Mouse (Mus musculus): Measurements from ENCODE around the gene Cdc42bpg. TPM values are rescaled to one million over a fixed set of nuclear protein-coding genes. Genes with fewer than 3 reads are reported as not detected.
"Not testable (repeated sequence)": the region's sequence is repeated elsewhere in the genome, so short reads cannot be mapped to it uniquely, and the experiment has no call there.

Cdc42bpg gene
- total and polyA plus RNA-seq, 3 experiments, result 0.79 to 4.2 (median 2.3) TPM

DNA sequence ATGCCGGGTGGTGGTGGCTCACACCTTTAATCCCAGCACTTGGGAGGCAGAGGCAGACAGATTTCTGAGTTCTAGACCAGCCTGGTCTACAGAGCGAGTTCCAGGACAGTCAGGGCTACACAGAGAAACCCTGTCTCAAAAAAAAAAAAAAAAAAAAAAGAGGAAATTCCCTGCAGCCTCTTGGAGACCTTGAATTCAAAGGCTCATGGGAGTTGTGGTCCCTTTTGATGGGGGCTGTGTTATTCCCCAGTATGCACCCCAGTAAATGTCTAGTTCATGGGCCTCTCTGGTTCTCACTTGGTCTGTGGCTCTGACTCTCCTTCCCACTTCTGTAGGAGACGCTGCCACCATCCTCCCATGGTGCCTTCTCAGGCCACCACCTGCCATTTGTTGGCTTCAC, 5.5 kb downstream of the Cdc42bpg start:
- H3K4me2 ChIP-seq (ENCODE audit: insufficient read depth, low read depth, poor library complexity, severe bottlenecking); H3K79me2 ChIP-seq (replicated peaks; ENCODE audit: control insufficient read depth, extremely low read depth, insufficient read depth, poor library complexity, severe bottlenecking); H3K27me3 ChIP-seq (replicated peaks); H3K4me3 ChIP-seq (replicated peaks in 1 of 3; ENCODE audit: low read depth in 2 of 3, low read length in 2 of 3, poor library complexity in 1 of 3); H3K9ac ChIP-seq (ENCODE audit: insufficient read depth, low read depth); H3K27ac ChIP-seq (ENCODE audit: insufficient read depth, low read depth); dilution Hi-C loops (cut with MboI; ENCODE audit: extremely low pct_ligation_motif_present, extremely low pct_unique_long_range_greater_than_20kb, low sequenced_read_pairs); H3K9me3 ChIP-seq (replicated peaks; ENCODE audit: low read length); DNase-seq (ENCODE audit: extremely low read depth): not testable (repeated sequence)
- in situ Hi-C loops (cut with MboI; ENCODE audit: low pct_ligation_motif_present, low pct_unique_long_range_greater_than_20kb, low sequenced_read_pairs), result loop anchor here (25.0 kb wide), 1 partner anchor 149 kb away; no protein-coding TSS in a partner anchor
- Histone ChIP-seq H3K4me1 (ENCODE audit: control insufficient read depth in 1 of 2, insufficient read depth in 2 of 2) (peaks cover 15 to 20% of the 10 kb centered on the region in 2 experiments), H3K36me3 (replicated peaks in 1 of 2; ENCODE audit: control insufficient read depth in 1 of 2, insufficient read depth in 1 of 2, low read length in 1 of 2) (peaks cover 3 to 48% of the 10 kb centered on the region in 2 experiments)
- TF ChIP-seq HCFC1 (IDR thresholded peaks at IDR 0.05; ENCODE audit: low read depth, low read length), result peak; percentile 49
- peak; percentile 71 for TF ChIP-seq ZNF384 (IDR thresholded peaks at IDR 0.05; ENCODE audit: low read depth, low read length)

DNA sequence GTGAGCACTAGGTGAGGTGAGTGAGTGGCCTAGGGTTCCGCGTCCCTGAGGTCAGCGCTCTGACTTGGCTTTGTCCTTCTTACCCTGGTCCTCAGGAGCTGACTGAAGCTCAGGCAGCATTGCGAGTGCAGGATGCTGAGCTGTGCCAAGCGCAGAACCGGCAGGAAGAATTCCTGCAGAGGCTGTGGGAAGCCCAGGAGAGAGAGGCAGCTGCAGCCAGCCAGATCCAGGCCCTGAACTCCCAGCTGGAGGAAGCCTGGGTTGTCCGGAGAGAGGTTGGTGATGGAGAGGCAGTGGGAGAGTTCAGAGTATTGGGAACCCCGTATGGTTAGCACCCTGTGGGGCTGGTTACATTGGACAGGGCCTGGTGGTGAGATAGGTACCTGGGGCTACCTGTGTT, 7.5 kb downstream of the Cdc42bpg start:
- H3K9ac ChIP-seq (ENCODE audit: insufficient read depth, low read depth), result no peak overlapping the region
- H3K79me2 ChIP-seq (replicated peaks; ENCODE audit: control insufficient read depth, extremely low read depth, insufficient read depth, poor library complexity, severe bottlenecking), result no peaks in the 10 kb centered on the region
- peaks cover 8 to 64% of the 10 kb centered on the region in 2 experiments for H3K36me3 ChIP-seq (replicated peaks in 1 of 2; ENCODE audit: control insufficient read depth in 1 of 2, insufficient read depth in 1 of 2, low read length in 1 of 2)
- H3K27ac ChIP-seq (ENCODE audit: insufficient read depth, low read depth), result no peak overlapping the region
- no peaks in the 10 kb centered on the region for H3K27me3 ChIP-seq (replicated peaks)
- in situ Hi-C loops (cut with MboI; ENCODE audit: low pct_ligation_motif_present, low pct_unique_long_range_greater_than_20kb, low sequenced_read_pairs), result loop anchor here (25.0 kb wide), 1 partner anchor 151 kb away; no protein-coding TSS in a partner anchor
- no peak overlapping the region for H3K4me3 ChIP-seq (replicated peaks in 1 of 3; ENCODE audit: low read depth in 2 of 3, low read length in 2 of 3, poor library complexity in 1 of 3)
- H3K4me2 ChIP-seq (ENCODE audit: insufficient read depth, low read depth, poor library complexity, severe bottlenecking), result no peak overlapping the region
- DNase-seq (ENCODE audit: extremely low read depth), result no peak
- H3K4me1 ChIP-seq (ENCODE audit: control insufficient read depth in 1 of 2, insufficient read depth in 2 of 2), result peaks cover 6 to 15% of the 10 kb centered on the region in 2 experiments; a peak in 3 of 4 replicates
- no peaks in the 10 kb centered on the region for H3K9me3 ChIP-seq (replicated peaks; ENCODE audit: low read length)
- TF ChIP-seq GABPA (IDR thresholded peaks at IDR 0.05; ENCODE audit: insufficient replicate concordance, low read depth, low read length) (no peak), IRF4 (IDR thresholded peaks at IDR 0.05; ENCODE audit: low read depth, low read length) (no peak), USF2 (conservative IDR thresholded peaks at IDR 0.05; ENCODE audit: low read depth, low read length) (no peak), MYC (IDR thresholded peaks at IDR 0.05; ENCODE audit: low read depth, low read length) (no peak), TBP (conservative IDR thresholded peaks at IDR 0.05; ENCODE audit: low read depth, low read length) (no peak)
- dilution Hi-C loops (cut with MboI; ENCODE audit: extremely low pct_ligation_motif_present, extremely low pct_unique_long_range_greater_than_20kb, low sequenced_read_pairs), result no loop called here

DNA sequence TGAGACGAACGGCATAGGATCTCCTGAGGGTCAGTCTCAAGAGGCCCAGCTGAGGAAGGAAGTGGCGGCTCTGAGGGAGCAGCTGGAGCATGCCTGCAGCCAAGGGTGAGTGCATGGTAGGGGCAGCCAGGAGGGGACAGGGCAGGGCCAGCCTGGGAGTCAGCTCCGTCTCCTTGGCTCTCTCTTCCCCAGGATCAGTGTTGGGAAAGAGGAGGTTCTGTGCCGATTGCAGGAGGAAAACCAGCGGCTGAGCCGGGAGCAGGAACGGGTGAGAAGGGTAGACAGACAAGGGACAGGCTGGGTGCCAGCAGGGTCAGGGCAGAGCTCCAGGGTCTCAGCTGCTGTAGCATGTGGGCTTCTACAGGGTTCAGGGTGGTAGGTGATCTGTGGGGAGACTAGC, 8.3 kb downstream of the Cdc42bpg start:
- Histone ChIP-seq H3K4me3 (replicated peaks in 1 of 3; ENCODE audit: low read depth in 2 of 3, low read length in 2 of 3, poor library complexity in 1 of 3) (no peak overlapping the region), H3K79me2 (replicated peaks; ENCODE audit: control insufficient read depth, extremely low read depth, insufficient read depth, poor library complexity, severe bottlenecking) (no peaks in the 10 kb centered on the region), H3K9me3 (replicated peaks; ENCODE audit: low read length) (no peaks in the 10 kb centered on the region), H3K9ac (ENCODE audit: insufficient read depth, low read depth) (no peak overlapping the region), H3K36me3 (replicated peaks in 1 of 2; ENCODE audit: control insufficient read depth in 1 of 2, insufficient read depth in 1 of 2, low read length in 1 of 2) (peaks cover 8 to 67% of the 10 kb centered on the region in 2 experiments), H3K4me1 (ENCODE audit: control insufficient read depth in 1 of 2, insufficient read depth in 2 of 2) (peaks cover 6 to 14% of the 10 kb centered on the region in 2 experiments; a peak in 3 of 4 replicates), H3K27ac (ENCODE audit: insufficient read depth, low read depth) (no peak overlapping the region), H3K27me3 (replicated peaks) (no peaks in the 10 kb centered on the region), H3K4me2 (ENCODE audit: insufficient read depth, low read depth, poor library complexity, severe bottlenecking) (no peak overlapping the region)
- no peak for DNase-seq (ENCODE audit: extremely low read depth)
- dilution Hi-C loops (cut with MboI; ENCODE audit: extremely low pct_ligation_motif_present, extremely low pct_unique_long_range_greater_than_20kb, low sequenced_read_pairs) (no loop called here), in situ Hi-C loops (cut with MboI; ENCODE audit: low pct_ligation_motif_present, low pct_unique_long_range_greater_than_20kb, low sequenced_read_pairs) (loop anchor here (25.0 kb wide), 1 partner anchor 152 kb away; no protein-coding TSS in a partner anchor)
- TF ChIP-seq GABPA (IDR thresholded peaks at IDR 0.05; ENCODE audit: insufficient replicate concordance, low read depth, low read length), result no peak
- no peak for TF ChIP-seq TBP (conservative IDR thresholded peaks at IDR 0.05; ENCODE audit: low read depth, low read length)
